Mouse (Mus musculus): ENCODE results near the gene Sptan1.

DNA sequence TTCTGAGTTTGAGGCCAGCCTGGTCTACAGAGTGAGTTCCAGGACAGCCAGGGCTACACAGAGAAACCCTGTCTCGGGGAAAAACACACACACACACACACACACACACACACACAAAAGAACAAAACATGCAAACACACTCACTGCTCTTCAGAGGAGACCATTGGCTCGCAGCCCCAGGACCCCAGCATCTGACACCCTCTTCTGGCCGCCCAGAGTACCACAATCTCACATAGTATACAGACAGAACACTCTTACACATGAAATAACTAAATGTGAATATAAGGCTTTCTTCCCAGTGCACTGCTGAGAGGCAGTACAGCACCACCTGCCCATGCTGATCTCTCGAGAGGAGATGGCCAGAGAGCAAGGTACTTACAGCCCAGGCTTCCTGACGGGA lies 79.2 kb downstream of the Sptan1 start:
- TF ChIP-seq CTCF (IDR thresholded peaks at IDR 0.05; ENCODE audit: control insufficient read depth, insufficient read depth, insufficient read length) (no peak), MYOD1 (IDR thresholded peaks at IDR 0.05; ENCODE audit: control insufficient read depth, insufficient read length, low read depth) (no peak)
